Mouse (Mus musculus): ENCODE measurements around the gene Plekha4. TPM values are rescaled to one million over a fixed set of nuclear protein-coding genes. Genes with fewer than 3 reads are reported as not detected.

Gene Plekha4
- total and polyA plus RNA-seq, 3 experiments: 2.9 to 6.7 (median 3.2) TPM

GRCm38 (mm10) chr7:45589173-45589572 is 63.0 kb downstream of the Plekha4 start:
- Histone ChIP-seq H3K4me3 (peak overlapping the region; percentile 38), H3K79me2 (replicated peaks; ENCODE audit: control insufficient read depth, insufficient read depth, low read length) (no peaks in the 10 kb centered on the region), H3K36me3 (ENCODE audit: control insufficient read depth, insufficient read depth, low read length) (no peaks in the 10 kb centered on the region), H3K27me3 (ENCODE audit: control insufficient read depth, insufficient read depth, low read length) (no peaks in the 10 kb centered on the region), H3K27ac (peak overlapping the region; percentile 26; the same call in 1 of the 2 replicates), H3K9ac (ENCODE audit: low read depth, low read length) (no peak overlapping the region), H3K4me1 (ENCODE audit: control insufficient read depth, insufficient read depth, low read length) (peaks cover 2% of the 10 kb centered on the region)
- 2% methylated on average over 19 of the region's 19 CpGs for WGBS
- TF ChIP-seq POLR2A (IDR thresholded peaks at IDR 0.05; ENCODE audit: insufficient read depth, low read depth, low read length): peak; percentile 57
- TF ChIP-seq EP300 (IDR thresholded peaks at IDR 0.05; ENCODE audit: insufficient read depth, low read depth, low read length): peak; percentile 94
- peak; percentile 88 for TF ChIP-seq CTCF (IDR thresholded peaks at IDR 0.05)
- intact Hi-C loops (cut with DNase I): loop anchor here (2.0 kb wide), 4 partner anchors 18 to 94 kb away; partner anchors contain the start of genes Bcat2, Hsd17b14 and Rasip1
- DNase-seq: peak; percentile 91 to 95

- Histone ChIP-seq H3K4me3 (no peak overlapping the region), H3K27me3 (ENCODE audit: control insufficient read depth, insufficient read depth, low read length) (no peaks in the 10 kb centered on the region), H3K79me2 (replicated peaks; ENCODE audit: control insufficient read depth, insufficient read depth, low read length) (no peaks in the 10 kb centered on the region), H3K36me3 (ENCODE audit: control insufficient read depth, insufficient read depth, low read length) (no peaks in the 10 kb centered on the region), H3K27ac (no peak overlapping the region), H3K4me1 (ENCODE audit: control insufficient read depth, insufficient read depth, low read length) (peaks cover 2% of the 10 kb centered on the region), H3K9ac (ENCODE audit: low read depth, low read length) (no peak overlapping the region)
- WGBS: 90% methylated on average over 5 of the region's 5 CpGs
- no peak for DNase-seq
- TF ChIP-seq EP300 (IDR thresholded peaks at IDR 0.05; ENCODE audit: insufficient read depth, low read depth, low read length): no peak
- no peak for TF ChIP-seq CTCF (IDR thresholded peaks at IDR 0.05)
- TF ChIP-seq POLR2A (IDR thresholded peaks at IDR 0.05; ENCODE audit: insufficient read depth, low read depth, low read length): no peak
- intact Hi-C loops (cut with DNase I): loop anchor here (2.0 kb wide), 4 partner anchors 19 to 93 kb away; partner anchors contain the start of genes Bcat2, Hsd17b14 and Rasip1
Measured at GRCm38 (mm10) chr7:45589898-45590297, 63.8 kb downstream of the Plekha4 start.

DNA sequence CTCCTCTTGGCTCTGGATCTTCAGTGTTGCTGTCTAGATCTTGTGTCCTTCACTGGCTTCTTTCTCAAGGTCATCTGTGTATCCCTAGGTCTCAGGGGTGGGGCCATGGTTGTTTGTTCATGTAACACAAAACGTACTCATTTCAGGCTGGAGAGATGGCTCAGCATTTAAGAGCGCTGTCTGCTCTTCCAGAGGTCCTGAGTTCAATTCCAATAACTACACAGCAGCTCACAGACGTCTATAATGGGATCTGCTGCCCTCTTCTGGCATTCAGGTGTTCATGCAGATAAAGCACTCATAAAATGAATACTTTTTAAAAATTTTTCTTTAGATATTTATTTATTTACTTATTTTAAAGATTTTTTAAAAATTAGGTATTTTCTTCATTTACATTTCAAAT is 64.7 kb downstream of the Plekha4 start:
- no peak for DNase-seq
- no peaks in the 10 kb centered on the region for H3K79me2 ChIP-seq (replicated peaks; ENCODE audit: control insufficient read depth, insufficient read depth, low read length)
- no peaks in the 10 kb centered on the region for H3K36me3 ChIP-seq (ENCODE audit: control insufficient read depth, insufficient read depth, low read length)
- H3K4me3 ChIP-seq: no peak overlapping the region
- intact Hi-C loops (cut with DNase I): no loop called here
- WGBS: 65% methylated on average over 3 of the region's 3 CpGs
- TF ChIP-seq CTCF (IDR thresholded peaks at IDR 0.05) (peak; percentile 71), POLR2A (IDR thresholded peaks at IDR 0.05; ENCODE audit: insufficient read depth, low read depth, low read length) (no peak), EP300 (IDR thresholded peaks at IDR 0.05; ENCODE audit: insufficient read depth, low read depth, low read length) (no peak)
- H3K4me1 ChIP-seq (ENCODE audit: control insufficient read depth, insufficient read depth, low read length): peaks cover 2% of the 10 kb centered on the region
- no peak overlapping the region for H3K27ac ChIP-seq
- H3K9ac ChIP-seq (ENCODE audit: low read depth, low read length): no peak overlapping the region
- no peaks in the 10 kb centered on the region for H3K27me3 ChIP-seq (ENCODE audit: control insufficient read depth, insufficient read depth, low read length)

GRCm38 (mm10) chr7:45591880-45592279 is 65.8 kb downstream of the Plekha4 start:
- WGBS: 47% methylated on average over 7 of the region's 7 CpGs
- no peak for DNase-seq
- intact Hi-C loops (cut with DNase I): loop anchor here (1.0 kb wide), 1 partner anchor 37 kb away; no protein-coding TSS in a partner anchor

GRCm38 (mm10) chr7:45593118-45593815 is 67.1 kb downstream of the Plekha4 start:
- Histone ChIP-seq H3K79me2 (replicated peaks; ENCODE audit: control insufficient read depth, insufficient read depth, low read length) (no peaks in the 10 kb centered on the region), H3K4me3 (no peak overlapping the region), H3K9ac (ENCODE audit: low read depth, low read length) (no peak overlapping the region), H3K4me1 (ENCODE audit: control insufficient read depth, insufficient read depth, low read length) (peaks cover 2% of the 10 kb centered on the region), H3K27me3 (ENCODE audit: control insufficient read depth, insufficient read depth, low read length) (no peaks in the 10 kb centered on the region), H3K36me3 (ENCODE audit: control insufficient read depth, insufficient read depth, low read length) (no peaks in the 10 kb centered on the region), H3K27ac (no peak overlapping the region)
- TF ChIP-seq EP300 (IDR thresholded peaks at IDR 0.05; ENCODE audit: insufficient read depth, low read depth, low read length) (peak; percentile 62; the same call in 1 of the 2 replicates), POLR2A (IDR thresholded peaks at IDR 0.05; ENCODE audit: insufficient read depth, low read depth, low read length) (no peak), CTCF (IDR thresholded peaks at IDR 0.05) (0 out of 2 replicates have a peak, but pooled peaks have one; percentile 100)
- DNase-seq: peak; percentile 72 to 78
- WGBS: 21% methylated on average over 10 of the region's 10 CpGs
- intact Hi-C loops (cut with DNase I): loop anchor here (1.0 kb wide), 1 partner anchor 89 kb away; no protein-coding TSS in a partner anchor

More at GRCm38 (mm10) chr7:45591880-45592279, 65.8 kb downstream of the Plekha4 start:
- Histone ChIP-seq H3K9ac (ENCODE audit: low read depth, low read length) (no peak overlapping the region), H3K27ac (no peak overlapping the region), H3K27me3 (ENCODE audit: control insufficient read depth, insufficient read depth, low read length) (no peaks in the 10 kb centered on the region), H3K4me1 (ENCODE audit: control insufficient read depth, insufficient read depth, low read length) (peaks cover 2% of the 10 kb centered on the region), H3K36me3 (ENCODE audit: control insufficient read depth, insufficient read depth, low read length) (no peaks in the 10 kb centered on the region), H3K79me2 (replicated peaks; ENCODE audit: control insufficient read depth, insufficient read depth, low read length) (no peaks in the 10 kb centered on the region), H3K4me3 (no peak overlapping the region)
- no peak for TF ChIP-seq CTCF (IDR thresholded peaks at IDR 0.05)
- no peak for TF ChIP-seq EP300 (IDR thresholded peaks at IDR 0.05; ENCODE audit: insufficient read depth, low read depth, low read length)
- TF ChIP-seq POLR2A (IDR thresholded peaks at IDR 0.05; ENCODE audit: insufficient read depth, low read depth, low read length): no peak

GRCm38 (mm10) chr7:45595176-45595575 is 69.0 kb downstream of the Plekha4 start:
- Histone ChIP-seq H3K36me3 (ENCODE audit: control insufficient read depth, insufficient read depth, low read length) (no peaks in the 10 kb centered on the region), H3K4me1 (ENCODE audit: control insufficient read depth, insufficient read depth, low read length) (peaks cover 2% of the 10 kb centered on the region; the same call in 1 of the 2 replicates), H3K4me3 (no peak overlapping the region), H3K27me3 (ENCODE audit: control insufficient read depth, insufficient read depth, low read length) (no peaks in the 10 kb centered on the region), H3K27ac (no peak overlapping the region), H3K9ac (ENCODE audit: low read depth, low read length) (no peak overlapping the region), H3K79me2 (replicated peaks; ENCODE audit: control insufficient read depth, insufficient read depth, low read length) (no peaks in the 10 kb centered on the region)
- WGBS: 88% methylated on average over 4 of the region's 4 CpGs
- intact Hi-C loops (cut with DNase I): no loop called here
- no peak for TF ChIP-seq EP300 (IDR thresholded peaks at IDR 0.05; ENCODE audit: insufficient read depth, low read depth, low read length)
- no peak for TF ChIP-seq CTCF (IDR thresholded peaks at IDR 0.05)
- TF ChIP-seq POLR2A (IDR thresholded peaks at IDR 0.05; ENCODE audit: insufficient read depth, low read depth, low read length): no peak
- DNase-seq: no peak

Data from heart, adult 2 months (tissue).